Mouse (Mus musculus) layer of hippocampus, postnatal 25 days (tissue): ENCODE measurements around the gene Cryzl1. TPM values are rescaled to one million over a fixed set of nuclear protein-coding genes. Genes with fewer than 3 reads are reported as not detected.

Experiments
- DNase-seq, 2 experiments: peaks; one replicate each; pipeline ENCODE4 v3.0.0; 2022; ENCODE audit warnings: mixed read lengths in 2 of 2, low spot score in 1 of 2; ENCODE audit errors: extremely low spot score in 1 of 2
- total RNA-seq, 2 experiments: library from RNA; stranded (reverse); gene quantifications; 2 replicates each; pipeline ENCODE4 v1.2.3; 2021

Gene Cryzl1
- total RNA-seq, 2 experiments from 2014 or later: 87.4 to 109 TPM

DNA sequence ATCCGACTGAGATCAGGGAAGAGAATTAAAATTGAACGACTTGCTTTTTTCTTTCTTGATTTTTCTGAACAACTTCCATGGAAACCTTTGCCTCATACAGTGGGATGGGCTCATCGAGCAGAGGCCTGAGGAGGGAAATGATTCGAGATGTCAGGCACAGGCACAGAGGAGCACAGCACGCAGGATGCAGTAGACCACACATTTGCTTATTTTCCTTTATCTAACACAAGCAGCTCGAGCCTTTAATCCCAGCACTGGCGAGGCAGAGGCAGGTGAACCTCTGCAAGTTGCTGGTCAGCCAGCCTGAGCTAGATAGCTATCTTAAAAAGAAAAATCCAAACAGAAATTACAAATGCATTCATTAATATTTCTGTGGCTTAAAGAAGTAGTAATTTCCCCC lies 39.0 kb downstream of the Cryzl1 start:
- DNase-seq: no peak

DNA sequence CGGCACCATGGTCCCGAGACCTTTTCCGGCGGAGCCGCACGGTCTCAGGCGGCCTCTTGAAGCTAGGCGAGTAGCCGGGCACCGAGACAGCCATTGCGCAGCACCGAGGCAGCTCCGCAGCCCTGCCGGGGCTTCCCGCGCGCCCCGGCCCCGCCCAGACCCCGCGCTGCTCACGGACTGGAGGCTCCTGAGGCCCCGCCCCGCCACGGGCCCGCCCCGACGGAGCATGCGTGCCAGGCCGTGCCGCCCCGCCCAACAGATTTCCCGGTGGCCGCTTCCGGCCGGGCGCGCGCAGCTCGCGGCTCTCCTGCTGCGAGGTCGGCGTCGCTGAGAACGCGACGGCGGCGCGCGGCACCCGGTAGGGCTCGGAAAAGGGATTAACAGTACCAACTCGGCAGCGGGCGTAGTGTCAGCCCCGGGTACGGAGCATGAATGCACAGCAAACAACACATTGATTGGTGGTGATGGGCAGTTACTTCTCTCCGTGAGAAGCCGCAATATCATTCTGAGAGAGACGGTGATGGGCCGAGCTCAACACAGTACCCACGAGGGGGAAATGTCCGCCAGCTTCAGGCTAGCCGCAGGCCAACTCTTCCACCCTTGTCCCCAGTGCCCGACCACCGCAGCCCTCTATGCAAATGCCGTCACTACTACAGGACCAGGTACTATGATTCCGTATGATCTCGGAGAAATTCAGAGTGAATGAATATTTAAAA lies 40.0 kb downstream of the Cryzl1 start, which contains the start of gene Donson:
Gene Donson (minus strand): TSS at position 152 of the 716 bp plus-strand sequence.
- peak; percentile 86 to 89 for DNase-seq

DNA sequence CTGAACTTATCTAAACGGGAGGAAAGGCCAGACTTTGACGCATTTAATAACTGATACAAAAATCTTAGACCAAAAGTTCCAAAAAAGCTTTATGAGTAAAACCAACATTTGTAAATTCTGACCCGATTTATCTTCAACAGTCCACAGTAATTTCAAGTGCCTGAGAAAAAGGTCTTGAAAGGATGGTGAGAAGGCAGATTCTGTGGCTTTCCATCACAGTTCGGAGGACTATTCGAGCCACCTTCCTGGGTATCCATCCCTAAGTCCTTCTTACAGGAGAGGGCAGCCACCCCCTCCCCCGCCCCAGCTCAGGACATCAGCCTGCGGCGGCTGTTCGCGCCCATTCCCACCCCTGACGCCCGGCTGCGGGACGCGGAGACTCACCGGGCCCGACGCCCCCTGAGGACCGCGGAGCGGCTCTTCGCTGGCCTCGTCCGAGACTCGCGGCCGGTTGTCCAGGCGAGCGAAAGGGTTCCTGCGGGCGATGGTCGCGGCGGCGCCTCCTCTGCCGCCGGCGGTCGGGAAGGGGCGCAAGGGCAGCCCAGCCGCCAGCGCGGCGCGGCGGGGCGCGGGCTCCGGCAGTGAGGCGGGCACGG lies 40.7 kb downstream of the Cryzl1 start:
- DNase-seq: no peak

DNA sequence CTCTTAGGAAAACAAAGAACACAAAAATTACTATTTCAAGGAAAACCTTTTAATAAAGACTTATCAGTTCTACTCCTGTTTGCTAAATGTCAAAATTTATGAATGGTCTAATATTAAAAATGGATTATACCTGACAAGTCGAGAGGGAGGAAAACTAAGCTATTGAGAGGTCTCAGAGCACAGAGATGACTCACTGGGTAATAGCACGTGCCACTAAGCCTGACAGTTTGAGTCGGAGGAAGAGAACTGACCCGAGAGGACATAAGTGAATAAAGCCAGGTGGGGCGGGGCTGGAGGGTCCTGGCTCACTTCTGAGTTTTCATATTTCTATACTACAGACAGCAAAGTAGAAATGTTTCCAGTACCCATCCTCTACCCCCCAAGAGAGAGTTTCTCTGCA lies 42.4 kb downstream of the Cryzl1 start:
- no peak for DNase-seq

DNA sequence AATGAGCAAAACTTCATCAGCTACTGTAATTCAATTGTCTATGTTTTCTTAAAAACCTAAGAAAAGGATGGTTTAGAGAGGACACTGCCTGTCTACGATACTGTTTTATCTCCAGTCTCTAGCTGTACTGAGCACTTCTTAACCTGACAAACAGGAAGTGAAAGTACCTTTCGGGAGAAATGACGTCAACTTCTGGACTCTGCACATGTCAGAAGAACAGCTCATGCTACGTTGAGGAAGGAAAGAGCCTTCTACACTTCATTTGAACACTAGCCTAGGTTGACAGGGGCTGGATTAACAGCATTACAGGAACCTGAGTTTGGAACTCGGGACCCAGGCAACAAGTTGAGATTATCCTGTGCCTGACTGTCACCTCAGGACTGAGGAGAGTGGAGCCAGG lies 43.2 kb downstream of the Cryzl1 start:
- DNase-seq: no peak

DNA sequence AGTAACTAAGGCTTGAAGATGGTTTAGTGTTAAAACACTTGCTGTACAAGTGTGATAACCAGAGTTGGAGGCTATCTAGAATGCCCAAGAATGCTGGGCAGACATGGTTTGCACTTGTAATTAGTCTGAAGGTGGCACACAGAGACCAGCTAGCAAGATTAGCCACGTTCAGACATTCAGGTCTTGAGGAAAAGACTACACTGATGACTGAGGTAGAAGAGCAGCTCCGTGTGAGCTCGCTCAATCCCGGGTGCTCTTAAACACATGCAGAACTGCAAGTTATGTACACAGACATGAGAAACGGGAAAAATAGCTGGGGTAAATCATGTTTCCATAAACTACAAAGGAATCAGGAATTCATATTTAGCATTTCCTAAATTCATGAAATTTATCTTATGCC lies 48.1 kb downstream of the Cryzl1 start:
- no peak for DNase-seq

- DNase-seq: no peak
These were observed 50.4 kb downstream of the Cryzl1 start for GRCm38 (mm10) chr16:91678147-91678911.

GRCm38 (mm10) chr16:91674500-91674899 lies 54.3 kb downstream of the Cryzl1 start:
- DNase-seq: no peak

DNA sequence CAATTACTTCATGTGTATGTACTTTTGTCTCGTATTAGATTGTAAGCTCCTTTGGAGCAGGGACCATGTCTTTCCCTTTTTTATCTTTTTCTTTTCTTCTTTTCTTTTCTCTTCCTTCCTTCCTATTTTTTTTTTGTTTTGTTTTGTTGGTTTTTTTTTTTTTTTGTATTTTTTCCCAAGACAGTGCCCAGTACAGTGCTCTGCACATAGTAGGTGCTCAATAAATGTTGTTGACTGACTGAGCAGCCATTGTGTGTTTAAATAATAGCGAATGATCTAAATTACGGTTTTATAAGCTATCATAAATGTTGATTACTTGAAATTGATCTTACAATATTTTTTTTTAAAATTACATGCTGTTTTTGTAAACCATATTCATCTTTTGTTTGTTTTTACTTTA lies 65.0 kb downstream of the Cryzl1 start:
- DNase-seq: no peak

GRCm38 (mm10) chr16:91662336-91662735 lies 66.4 kb downstream of the Cryzl1 start:
- no peak for DNase-seq

GRCm38 (mm10) chr16:91661397-91661796 lies 67.4 kb downstream of the Cryzl1 start:
- DNase-seq: no peak

GRCm38 (mm10) chr16:91659798-91660197 lies 69.0 kb downstream of the Cryzl1 start:
- no peak for DNase-seq

DNA sequence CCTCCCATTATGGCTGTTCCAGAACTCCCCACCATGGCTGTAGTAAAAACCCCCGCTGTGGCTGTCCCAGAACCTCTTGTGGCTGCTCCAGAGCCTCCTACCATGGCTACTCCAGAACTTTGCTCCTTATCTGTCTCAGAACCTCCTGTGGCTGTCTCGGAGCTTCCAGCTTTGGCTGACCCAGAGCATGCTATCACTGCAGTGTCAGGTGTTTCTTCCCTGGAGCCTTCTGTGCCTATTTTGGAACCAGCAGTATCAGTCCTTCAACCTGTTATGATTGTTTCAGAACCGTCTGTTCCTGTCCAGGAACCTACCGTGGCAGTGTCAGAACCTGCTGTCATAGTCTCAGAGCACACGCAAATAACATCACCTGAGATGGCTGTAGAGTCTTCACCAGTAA lies 70.3 kb downstream of the Cryzl1 start:
- no peak for DNase-seq

DNA sequence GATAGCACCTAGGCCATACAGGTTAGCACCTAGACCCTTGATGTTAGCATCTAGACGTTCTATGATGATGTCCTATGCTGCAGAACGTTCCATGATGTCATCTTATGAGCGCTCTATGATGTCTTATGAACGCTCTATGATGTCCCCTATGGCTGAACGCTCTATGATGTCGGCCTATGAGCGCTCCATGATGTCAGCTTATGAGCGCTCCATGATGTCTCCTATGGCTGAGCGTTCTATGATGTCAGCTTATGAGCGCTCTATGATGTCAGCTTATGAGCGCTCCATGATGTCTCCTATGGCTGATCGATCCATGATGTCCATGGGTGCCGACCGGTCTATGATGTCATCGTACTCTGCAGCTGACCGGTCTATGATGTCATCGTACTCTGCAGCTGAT lies 71.5 kb downstream of the Cryzl1 start:
- no peak for DNase-seq

DNA sequence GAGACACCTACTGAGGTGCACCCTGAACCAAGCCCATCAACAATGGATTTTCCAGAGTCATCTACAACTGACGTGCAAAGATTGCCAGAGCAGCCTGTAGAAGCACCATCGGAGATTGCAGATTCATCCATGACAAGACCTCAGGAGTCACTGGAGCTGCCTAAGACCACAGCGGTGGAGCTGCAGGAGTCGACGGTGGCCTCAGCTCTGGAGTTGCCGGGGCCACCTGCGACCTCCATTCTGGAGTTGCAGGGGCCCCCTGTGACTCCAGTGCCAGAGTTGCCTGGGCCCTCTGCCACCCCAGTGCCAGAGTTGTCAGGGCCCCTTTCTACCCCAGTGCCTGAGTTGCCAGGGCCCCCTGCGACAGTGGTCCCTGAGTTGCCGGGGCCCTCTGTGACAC lies 73.5 kb downstream of the Cryzl1 start:
- DNase-seq: no peak

DNA sequence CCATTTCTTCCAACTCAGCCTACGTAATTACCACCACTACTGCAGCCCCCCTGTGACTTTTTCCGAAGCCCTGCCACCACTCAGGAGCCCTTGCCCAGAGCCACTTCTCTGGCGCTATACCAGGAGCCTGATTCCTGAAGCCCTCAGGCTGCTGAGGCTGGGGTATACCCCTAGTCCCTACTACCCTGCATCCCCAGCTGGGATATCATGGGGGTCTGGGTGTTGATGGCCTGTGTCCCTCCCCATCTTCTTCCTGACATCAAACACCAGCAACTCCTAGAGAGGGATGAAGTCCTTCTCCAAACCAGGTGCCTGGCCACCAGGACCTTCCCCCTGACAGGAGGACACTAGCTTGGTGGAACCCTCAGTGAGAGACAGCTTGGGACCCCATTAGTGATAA lies 76.6 kb downstream of the Cryzl1 start:
- DNase-seq: no peak

DNA sequence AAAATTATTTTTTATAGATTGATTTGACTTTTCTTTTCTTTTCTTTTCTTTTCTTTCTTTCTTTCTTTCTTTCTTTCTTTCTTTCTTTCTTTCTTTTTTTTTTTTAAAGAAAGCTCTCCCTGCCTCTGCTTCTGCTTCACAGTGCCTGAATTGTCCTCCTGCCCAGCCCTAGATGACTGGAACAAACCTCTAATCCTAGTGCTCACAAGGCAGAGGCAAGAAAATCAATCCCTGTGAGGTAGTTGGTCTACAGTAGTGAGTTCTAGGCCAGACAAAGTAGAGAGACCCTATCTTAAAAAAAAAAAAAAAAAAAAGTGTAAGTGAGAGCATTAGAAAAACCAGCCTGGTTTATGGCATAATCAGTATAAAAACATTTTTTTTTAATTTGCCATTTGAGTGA lies 79.0 kb downstream of the Cryzl1 start:
- DNase-seq: no peak

DNA sequence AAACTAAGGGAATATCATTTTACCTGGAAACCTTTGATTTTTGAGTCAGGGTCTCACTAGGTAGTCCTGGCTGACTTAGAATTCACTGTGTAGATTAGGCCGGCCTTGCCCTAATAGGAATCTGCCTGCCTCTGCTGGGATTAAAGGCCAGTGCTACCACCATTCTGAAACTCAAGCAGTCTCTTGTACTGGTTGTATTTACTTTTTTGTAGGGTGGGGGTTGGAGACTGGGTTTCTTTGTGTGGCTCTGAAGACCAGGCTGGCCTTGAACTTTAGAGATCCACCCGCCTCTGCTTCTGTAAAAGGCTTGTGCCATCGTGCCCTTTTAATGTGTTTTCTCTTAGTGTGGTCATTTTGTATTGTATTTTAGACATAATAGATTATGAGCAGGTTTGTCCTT lies 79.5 kb downstream of the Cryzl1 start:
- no peak for DNase-seq

- peak; percentile 70 to 71 for DNase-seq
These were observed 80.6 kb downstream of the Cryzl1 start for GRCm38 (mm10) chr16:91648220-91648550.

GRCm38 (mm10) chr16:91647461-91648219 lies 81.1 kb downstream of the Cryzl1 start, which contains the start of gene Son:
TSS of gene Son (plus strand) at chr16:91647506.
- peak; percentile 87 to 88 for DNase-seq
